Mouse (Mus musculus) neural tube, embryonic 12.5 days (tissue): ENCODE data around the gene Tbck. TPM values are rescaled to one million over a fixed set of nuclear protein-coding genes. Genes with fewer than 3 reads are reported as not detected.

Experiments used
- ATAC-seq: fragments of 200-750 bp; cut with Nextera tagmentation; 2 replicates; pipeline ENCODE4 v1.8.0; 2017; ENCODE audit warnings: low read depth, mild to moderate bottlenecking, moderate TSS enrichment, moderate library complexity; ENCODE audit not compliant: low FRiP score
- H3K27ac ChIP-seq: fragments of 300-500 bp; sonication (generic); 2 replicates; pipeline ENCODE4 v1.5.1; 2016
- H3K27me3 ChIP-seq: fragments of 300-500 bp; sonication (generic); replicated peaks from 2 replicates; pipeline ENCODE4 v1.6.1; 2016; ENCODE audit warnings: mild to moderate bottlenecking
- H3K36me3 ChIP-seq: fragments of 300-500 bp; sonication (generic); 2 replicates; pipeline ENCODE4 v1.6.1; 2016; ENCODE audit warnings: mild to moderate bottlenecking
- H3K4me1 ChIP-seq: fragments of 300-500 bp; sonication (generic); 2 replicates; pipeline ENCODE4 v1.6.1; 2016
- H3K4me2 ChIP-seq: fragments of 300-500 bp; sonication (generic); replicated peaks from 2 replicates; pipeline ENCODE4 v1.6.1; 2016; ENCODE audit warnings: mild to moderate bottlenecking
- H3K4me3 ChIP-seq: fragments of 300-500 bp; sonication (generic); 2 replicates; pipeline ENCODE4 v1.5.1; 2016
- H3K9ac ChIP-seq: fragments of 300-500 bp; sonication (generic); 2 replicates; pipeline ENCODE4 v1.6.1; 2016; ENCODE audit warnings: mild to moderate bottlenecking
- H3K9me3 ChIP-seq: fragments of 300-500 bp; sonication (generic); 2 replicates; pipeline ENCODE4 v1.6.1; 2016; ENCODE audit warnings: mild to moderate bottlenecking
- WGBS: fragments of 180-500 bp; shearing (Covaris S2); methylation state at CpG from one replicate; pipeline ENCODE4 v1.1.7; 2016; 5-methylcytosine and 5-hydroxymethylcytosine counted together
- polyA plus RNA-seq: library from polyadenylated mRNA; unstranded; fragments of >200 nt; fragmentation: Nextera tagmentation; extraction: Ambion mirVana; gene quantifications from 2 replicates; pipeline ENCODE4 v1.2.1, GENCODE M21; 2016

Gene Tbck
- polyA plus RNA-seq, 1 experiment from 2014 or later: 29.9 TPM

- no peak overlapping the region for H3K4me3 ChIP-seq
- no peaks in the 10 kb centered on the region for H3K27me3 ChIP-seq
- H3K4me2 ChIP-seq: no peak overlapping the region
- ATAC-seq: no peak
- no peak overlapping the region for H3K27ac ChIP-seq
- no peaks in the 10 kb centered on the region for H3K36me3 ChIP-seq
- H3K9me3 ChIP-seq: no peaks in the 10 kb centered on the region
- no peak overlapping the region for H3K9ac ChIP-seq
- no peaks in the 10 kb centered on the region for H3K4me1 ChIP-seq
- WGBS: 86% methylated on average over 14 of the region's 14 CpGs
These were observed 180.5 kb downstream of the Tbck start for GRCm38 (mm10) chr3:132864329-132864919.

GRCm38 (mm10) chr3:132864986-132865385, 181.0 kb downstream of the Tbck start:
- Histone ChIP-seq H3K9ac (no peak overlapping the region), H3K4me1 (no peaks in the 10 kb centered on the region), H3K4me2 (no peak overlapping the region), H3K9me3 (no peaks in the 10 kb centered on the region), H3K36me3 (no peaks in the 10 kb centered on the region), H3K4me3 (no peak overlapping the region), H3K27me3 (no peaks in the 10 kb centered on the region), H3K27ac (no peak overlapping the region)
- WGBS: 92% methylated on average over 8 of the region's 8 CpGs
- no peak for ATAC-seq

DNA sequence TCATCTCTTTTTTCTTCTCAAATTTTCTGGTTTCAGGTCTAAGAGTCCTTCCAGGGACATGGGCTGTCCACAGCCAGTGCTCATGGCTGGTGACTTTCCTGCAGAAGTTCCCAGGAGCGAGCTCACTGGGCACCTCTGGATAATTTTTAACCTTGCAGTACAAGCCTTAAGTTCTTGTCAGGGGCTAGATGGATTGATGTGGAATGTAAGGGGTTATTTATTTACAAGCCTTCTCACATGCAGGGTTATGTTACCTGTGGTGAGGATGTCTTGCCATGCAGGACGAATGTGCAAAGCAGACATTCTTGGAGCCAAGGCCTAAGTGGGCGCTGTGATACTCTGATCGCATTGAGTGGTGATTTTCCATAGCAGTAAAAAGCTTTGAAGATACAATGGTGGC, 181.7 kb downstream of the Tbck start:
- WGBS: 85% methylated on average over 4 of the region's 4 CpGs
- Histone ChIP-seq H3K27ac (no peak overlapping the region), H3K36me3 (no peaks in the 10 kb centered on the region), H3K4me3 (no peak overlapping the region), H3K9ac (no peak overlapping the region), H3K4me1 (no peaks in the 10 kb centered on the region), H3K9me3 (no peaks in the 10 kb centered on the region), H3K4me2 (no peak overlapping the region), H3K27me3 (no peaks in the 10 kb centered on the region)
- no peak for ATAC-seq

DNA sequence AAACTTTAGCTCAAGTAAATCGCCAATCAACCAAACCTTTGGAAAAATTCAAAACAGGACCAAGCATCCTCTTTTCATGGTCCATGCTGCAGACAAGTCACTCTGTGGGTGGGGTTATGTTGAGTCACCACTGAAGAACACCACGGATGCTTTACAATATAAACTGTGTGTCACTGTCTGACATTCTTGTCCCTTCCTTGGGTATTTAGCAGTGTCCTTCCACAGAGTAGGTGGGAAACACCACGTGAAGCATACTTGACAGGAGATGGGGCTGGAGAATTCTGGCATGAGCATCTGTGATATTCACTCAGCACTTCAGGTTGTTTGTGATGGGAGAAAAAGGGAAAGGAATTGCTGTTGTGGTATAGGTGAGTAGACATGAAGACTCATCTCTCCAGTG, 183.0 kb downstream of the Tbck start:
- H3K4me2 ChIP-seq: no peak overlapping the region
- no peaks in the 10 kb centered on the region for H3K36me3 ChIP-seq
- H3K27ac ChIP-seq: no peak overlapping the region
- H3K27me3 ChIP-seq: no peaks in the 10 kb centered on the region
- 86% methylated on average over 3 of the region's 3 CpGs for WGBS
- no peak overlapping the region for H3K9ac ChIP-seq
- no peaks in the 10 kb centered on the region for H3K4me1 ChIP-seq
- no peak for ATAC-seq
- H3K4me3 ChIP-seq: no peak overlapping the region
- H3K9me3 ChIP-seq: no peaks in the 10 kb centered on the region

DNA sequence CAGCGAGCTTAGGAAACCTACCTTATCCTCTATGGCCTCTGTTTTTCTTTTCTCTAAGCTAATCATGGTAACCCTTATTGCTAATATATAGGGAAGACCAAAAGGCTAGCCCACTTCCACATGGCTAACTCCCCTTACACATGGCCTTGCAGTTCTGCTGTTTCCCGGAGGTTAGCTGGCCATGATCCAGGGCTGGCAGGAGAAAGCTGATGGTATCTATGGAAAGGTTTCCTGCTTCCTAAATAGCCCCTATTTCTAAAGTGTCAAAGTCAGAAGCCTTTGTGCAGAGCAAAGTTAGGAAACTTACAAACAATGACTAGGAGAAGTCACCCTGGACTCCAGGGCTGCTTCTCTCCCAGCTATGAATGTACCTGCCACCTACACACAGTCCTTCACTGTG, 184.9 kb downstream of the Tbck start:
- H3K9me3 ChIP-seq: no peaks in the 10 kb centered on the region
- H3K9ac ChIP-seq: no peak overlapping the region
- ATAC-seq: no peak
- H3K4me1 ChIP-seq: no peaks in the 10 kb centered on the region
- H3K36me3 ChIP-seq: no peaks in the 10 kb centered on the region
- no peak overlapping the region for H3K4me2 ChIP-seq
- no peak overlapping the region for H3K4me3 ChIP-seq
- WGBS: 86% methylated on average over 2 of the region's 2 CpGs
- H3K27ac ChIP-seq: no peak overlapping the region
- no peaks in the 10 kb centered on the region for H3K27me3 ChIP-seq

GRCm38 (mm10) chr3:132870079-132870478, 186.1 kb downstream of the Tbck start:
- 86% methylated on average over 6 of the region's 6 CpGs for WGBS
- no peaks in the 10 kb centered on the region for H3K4me1 ChIP-seq
- ATAC-seq: no peak
- H3K4me2 ChIP-seq: no peak overlapping the region
- H3K27ac ChIP-seq: no peak overlapping the region
- H3K36me3 ChIP-seq: no peaks in the 10 kb centered on the region
- H3K4me3 ChIP-seq: no peak overlapping the region
- no peaks in the 10 kb centered on the region for H3K9me3 ChIP-seq
- H3K27me3 ChIP-seq: no peaks in the 10 kb centered on the region
- no peak overlapping the region for H3K9ac ChIP-seq

GRCm38 (mm10) chr3:132871318-132871904, 187.5 kb downstream of the Tbck start:
- Histone ChIP-seq H3K4me3 (no peak overlapping the region), H3K4me2 (no peak overlapping the region), H3K9me3 (no peaks in the 10 kb centered on the region), H3K27me3 (no peaks in the 10 kb centered on the region), H3K9ac (no peak overlapping the region), H3K27ac (no peak overlapping the region), H3K4me1 (no peaks in the 10 kb centered on the region), H3K36me3 (no peaks in the 10 kb centered on the region)
- no peak for ATAC-seq
- WGBS: 92% methylated on average over 9 of the region's 9 CpGs

DNA sequence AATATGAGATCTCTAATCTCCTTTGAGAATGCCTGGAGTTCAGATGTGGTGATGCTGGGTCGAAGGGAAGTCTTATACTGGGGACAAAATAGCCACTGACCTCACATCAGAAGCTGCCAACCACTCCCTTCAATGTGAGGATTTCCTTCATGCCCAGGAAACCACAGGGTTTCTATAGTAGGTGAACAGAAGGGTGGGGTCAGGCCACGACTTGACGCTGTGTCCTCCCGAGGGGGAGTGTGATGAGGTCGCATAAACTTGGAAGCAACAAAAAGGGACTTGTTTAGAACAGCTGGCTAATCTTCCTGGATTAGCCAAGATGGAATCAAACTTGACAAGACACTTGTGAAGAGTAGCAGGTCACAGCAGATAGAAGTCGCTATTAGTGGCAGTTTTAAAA, 189.3 kb downstream of the Tbck start:
- no peak for ATAC-seq
- H3K36me3 ChIP-seq: no peaks in the 10 kb centered on the region
- no peaks in the 10 kb centered on the region for H3K9me3 ChIP-seq
- no peak overlapping the region for H3K4me3 ChIP-seq
- H3K27ac ChIP-seq: no peak overlapping the region
- no peaks in the 10 kb centered on the region for H3K4me1 ChIP-seq
- 74% methylated on average over 6 of the region's 6 CpGs for WGBS
- no peaks in the 10 kb centered on the region for H3K27me3 ChIP-seq
- H3K4me2 ChIP-seq: no peak overlapping the region
- H3K9ac ChIP-seq: no peak overlapping the region

- H3K27ac ChIP-seq: no peak overlapping the region
- no peak overlapping the region for H3K4me2 ChIP-seq
- no peaks in the 10 kb centered on the region for H3K9me3 ChIP-seq
- no peak for ATAC-seq
- no peaks in the 10 kb centered on the region for H3K4me1 ChIP-seq
- H3K36me3 ChIP-seq: no peaks in the 10 kb centered on the region
- WGBS: 78% methylated on average over 14 of the region's 14 CpGs
- no peak overlapping the region for H3K9ac ChIP-seq
- no peaks in the 10 kb centered on the region for H3K27me3 ChIP-seq
- no peak overlapping the region for H3K4me3 ChIP-seq
These were observed 192.2 kb downstream of the Tbck start for GRCm38 (mm10) chr3:132876011-132876708.

- WGBS: 77% methylated on average over 10 of the region's 10 CpGs
- Histone ChIP-seq H3K4me3 (no peak overlapping the region), H3K4me2 (no peak overlapping the region), H3K36me3 (no peaks in the 10 kb centered on the region), H3K9me3 (no peaks in the 10 kb centered on the region), H3K9ac (no peak overlapping the region), H3K4me1 (no peaks in the 10 kb centered on the region), H3K27me3 (no peaks in the 10 kb centered on the region), H3K27ac (no peak overlapping the region)
- ATAC-seq: no peak
These were observed 193.2 kb downstream of the Tbck start for GRCm38 (mm10) chr3:132876933-132877676.

- Histone ChIP-seq H3K27me3 (no peaks in the 10 kb centered on the region), H3K9me3 (no peaks in the 10 kb centered on the region), H3K4me2 (no peak overlapping the region), H3K4me3 (no peak overlapping the region), H3K4me1 (no peaks in the 10 kb centered on the region), H3K9ac (no peak overlapping the region), H3K36me3 (no peaks in the 10 kb centered on the region), H3K27ac (no peak overlapping the region)
- no peak for ATAC-seq
- WGBS: 86% methylated on average over 3 of the region's 3 CpGs
These were observed 196.4 kb downstream of the Tbck start for GRCm38 (mm10) chr3:132880361-132880760.

- Histone ChIP-seq H3K4me1 (no peaks in the 10 kb centered on the region), H3K27me3 (no peaks in the 10 kb centered on the region), H3K9ac (no peak overlapping the region), H3K9me3 (no peaks in the 10 kb centered on the region), H3K4me3 (no peak overlapping the region), H3K36me3 (no peaks in the 10 kb centered on the region), H3K4me2 (no peak overlapping the region), H3K27ac (no peak overlapping the region)
- no peak for ATAC-seq
- whole genome bisulfite sequencing: 74% methylated on average over 9 of the region's 9 CpGs
These were observed 196.9 kb downstream of the Tbck start for GRCm38 (mm10) chr3:132880826-132881225.
